Mouse (Mus musculus) liver, embryonic 15.5 days (tissue): Measurements from ENCODE around the gene Armc9. TPM values are rescaled to one million over a fixed set of nuclear protein-coding genes. Genes with fewer than 3 reads are reported as not detected.

Experiments
- ATAC-seq: fragments of 200-750 bp; cut with Nextera tagmentation; 2 replicates; pipeline ENCODE4 v1.8.0; 2017; ENCODE audit warnings: moderate number of reproducible peaks, mild to moderate bottlenecking, moderate library complexity; ENCODE audit not compliant: insufficient read depth
- H3K27ac ChIP-seq: fragments of 300-500 bp; sonication (generic); replicated peaks from 2 replicates; pipeline ENCODE4 v1.5.1; 2015; ENCODE audit warnings: mild to moderate bottlenecking, inconsistent platforms
- H3K27me3 ChIP-seq: fragments of 300-500 bp; sonication (generic); 2 replicates; pipeline ENCODE4 v1.6.1; 2015; ENCODE audit warnings: mild to moderate bottlenecking, inconsistent platforms
- H3K36me3 ChIP-seq: fragments of 300-500 bp; sonication (generic); replicated peaks from 2 replicates; pipeline ENCODE4 v1.6.1; 2015; ENCODE audit warnings: moderate library complexity, mild to moderate bottlenecking, inconsistent platforms
- H3K4me1 ChIP-seq: fragments of 300-500 bp; sonication (generic); replicated peaks from 2 replicates; pipeline ENCODE4 v1.6.1; 2015; ENCODE audit warnings: inconsistent platforms
- H3K4me2 ChIP-seq: fragments of 300-500 bp; sonication (generic); 2 replicates; pipeline ENCODE4 v1.6.1; 2015; ENCODE audit warnings: moderate library complexity, mild to moderate bottlenecking, inconsistent platforms
- H3K4me3 ChIP-seq: fragments of 300-500 bp; sonication (generic); replicated peaks from 2 replicates; pipeline ENCODE4 v1.5.1; 2015; ENCODE audit warnings: mild to moderate bottlenecking, inconsistent platforms
- H3K9ac ChIP-seq: fragments of 300-500 bp; sonication (generic); 2 replicates; pipeline ENCODE4 v1.6.1; 2015; ENCODE audit warnings: moderate library complexity, mild to moderate bottlenecking, inconsistent platforms
- H3K9me3 ChIP-seq: fragments of 300-500 bp; sonication (generic); replicated peaks from 2 replicates; pipeline ENCODE4 v1.6.1; 2016; ENCODE audit warnings: inconsistent platforms
- WGBS: fragments of 180-500 bp; shearing (Covaris S2); methylation state at CpG from one replicate; pipeline ENCODE4 v1.1.7; 2015; ENCODE audit warnings: mixed read lengths; ENCODE audit not compliant: insufficient replicate concordance; 5-methylcytosine and 5-hydroxymethylcytosine counted together
- polyA plus RNA-seq: library from polyadenylated mRNA; unstranded; fragments of >200 nt; fragmentation: Nextera tagmentation; extraction: Ambion mirVana; gene quantifications from 2 replicates; pipeline ENCODE4 v1.2.1, GENCODE M21; 2015

Armc9 gene
- polyA plus RNA-seq, 1 experiment from 2014 or later, result 8.9 TPM

- Histone ChIP-seq H3K9me3 (no peaks in the 10 kb centered on the region), H3K27ac (no peak overlapping the region), H3K4me1 (peaks cover 38% of the 10 kb centered on the region)
Observed at GRCm38 (mm10) chr1:86225195-86225594, 70.6 kb downstream of the Armc9 start.

DNA sequence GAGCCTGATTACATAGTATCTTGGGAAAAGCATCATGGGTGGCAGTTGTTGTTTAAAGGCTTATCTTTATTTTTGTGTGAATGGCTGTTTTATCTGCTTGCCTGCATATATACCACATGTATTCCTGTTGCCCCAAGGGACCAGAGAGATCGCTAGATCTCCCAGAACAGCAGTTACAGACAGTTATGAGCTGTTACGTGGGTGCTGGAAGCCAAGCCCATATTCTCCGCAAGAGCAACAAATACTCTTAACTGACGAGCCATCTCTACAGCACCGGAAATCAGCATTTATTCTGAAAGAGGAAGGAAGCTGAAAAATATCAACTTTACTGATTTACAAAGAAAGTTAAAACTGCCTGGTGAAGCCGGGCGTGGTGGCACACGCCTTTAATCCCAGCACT, 74.1 kb downstream of the Armc9 start:
- ATAC-seq, result peak; percentile 87
- Histone ChIP-seq H3K4me2 (no peak overlapping the region), H3K9ac (no peak overlapping the region)

More at GRCm38 (mm10) chr1:86225195-86225594, 70.6 kb downstream of the Armc9 start:
- whole genome bisulfite sequencing, result 56% methylated on average over 6 of the region's 6 CpGs
- no peak overlapping the region for H3K9ac ChIP-seq
- H3K4me2 ChIP-seq, result no peak overlapping the region
- H3K36me3 ChIP-seq, result no peaks in the 10 kb centered on the region
- ATAC-seq, result no peak
- no peak overlapping the region for H3K4me3 ChIP-seq
- no peaks in the 10 kb centered on the region for H3K27me3 ChIP-seq

GRCm38 (mm10) chr1:86229184-86229829, 74.7 kb downstream of the Armc9 start:
- Histone ChIP-seq H3K4me3 (no peak overlapping the region), H3K9ac (no peak overlapping the region), H3K4me2 (no peak overlapping the region), H3K9me3 (no peaks in the 10 kb centered on the region), H3K36me3 (no peaks in the 10 kb centered on the region), H3K27ac (peak overlapping the region; percentile 78), H3K27me3 (no peaks in the 10 kb centered on the region), H3K4me1 (peaks cover 35% of the 10 kb centered on the region)
- WGBS, result 59% methylated on average over 9 of the region's 9 CpGs
- ATAC-seq, result no peak

More for the DNA sequence above, 74.1 kb downstream of the Armc9 start:
- Histone ChIP-seq H3K4me1 (peaks cover 38% of the 10 kb centered on the region), H3K4me3 (no peak overlapping the region), H3K27me3 (no peaks in the 10 kb centered on the region), H3K36me3 (no peaks in the 10 kb centered on the region), H3K27ac (peak overlapping the region; percentile 78), H3K9me3 (no peaks in the 10 kb centered on the region)
- 15% methylated on average over 8 of the region's 8 CpGs for WGBS

DNA sequence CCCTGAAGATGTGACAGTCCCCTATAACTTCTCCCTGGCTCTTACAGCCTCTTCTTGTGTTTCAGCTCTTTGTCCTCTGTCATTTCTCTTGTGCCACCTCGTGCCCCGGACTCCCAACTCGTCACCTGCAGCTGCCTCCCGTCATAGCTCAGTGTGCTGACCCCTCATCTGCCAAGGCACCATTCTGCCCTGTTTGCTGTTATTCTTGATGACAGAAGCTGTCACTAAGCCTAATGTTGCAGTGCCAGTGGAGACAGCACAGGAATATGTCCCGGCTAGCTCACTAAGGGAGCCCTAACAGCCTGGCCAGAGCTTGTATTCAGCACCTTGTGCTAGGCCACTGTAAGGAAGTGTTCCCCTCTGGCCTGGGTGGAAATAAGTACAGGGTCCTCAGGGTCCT, 78.1 kb downstream of the Armc9 start:
- H3K4me3 ChIP-seq, result no peak overlapping the region
- H3K4me1 ChIP-seq, result peaks cover 22% of the 10 kb centered on the region
- H3K27me3 ChIP-seq, result no peaks in the 10 kb centered on the region
- H3K36me3 ChIP-seq, result no peaks in the 10 kb centered on the region
- H3K9ac ChIP-seq, result no peak overlapping the region
- ATAC-seq, result no peak
- H3K9me3 ChIP-seq, result no peaks in the 10 kb centered on the region
- no peak overlapping the region for H3K4me2 ChIP-seq
- 82% methylated on average over 5 of the region's 5 CpGs for WGBS
- H3K27ac ChIP-seq, result no peak overlapping the region

- no peak for ATAC-seq
- H3K9ac ChIP-seq, result no peak overlapping the region
- no peak overlapping the region for H3K4me2 ChIP-seq
- H3K4me1 ChIP-seq, result peaks cover 12% of the 10 kb centered on the region
- no peaks in the 10 kb centered on the region for H3K36me3 ChIP-seq
- H3K9me3 ChIP-seq, result no peaks in the 10 kb centered on the region
- H3K27me3 ChIP-seq, result no peaks in the 10 kb centered on the region
- 16% methylated on average over 4 of the region's 4 CpGs for WGBS
- no peak overlapping the region for H3K4me3 ChIP-seq
- no peak overlapping the region for H3K27ac ChIP-seq
Observed at GRCm38 (mm10) chr1:86233808-86234207, 79.2 kb downstream of the Armc9 start.

DNA sequence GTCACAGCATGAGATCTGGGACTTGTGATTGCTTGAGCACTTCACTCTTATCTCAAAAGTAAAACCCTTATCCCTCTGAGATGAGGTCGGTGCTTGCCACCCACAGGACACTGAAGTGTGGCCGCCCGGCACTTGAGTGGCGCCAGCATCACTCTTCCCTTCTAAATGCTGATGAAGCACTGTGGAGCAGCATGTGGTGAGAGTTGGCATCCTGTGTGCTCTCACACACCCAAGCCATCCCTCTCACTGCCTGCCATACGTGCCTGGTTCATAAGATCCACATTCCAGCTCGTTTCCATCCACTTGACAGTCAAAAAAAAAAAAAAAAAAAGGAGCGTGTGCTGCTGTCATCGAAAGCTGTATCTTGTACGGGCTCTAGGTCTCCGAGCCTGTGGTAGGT, 80.5 kb downstream of the Armc9 start:
- Histone ChIP-seq H3K27me3 (no peaks in the 10 kb centered on the region), H3K9ac (no peak overlapping the region), H3K4me2 (no peak overlapping the region), H3K4me1 (no peaks in the 10 kb centered on the region; the same call in 1 of the 2 replicates), H3K36me3 (no peaks in the 10 kb centered on the region), H3K27ac (no peak overlapping the region), H3K9me3 (no peaks in the 10 kb centered on the region), H3K4me3 (no peak overlapping the region)
- ATAC-seq, result no peak
- 68% methylated on average over 10 of the region's 10 CpGs for WGBS

GRCm38 (mm10) chr1:86236442-86236841, 81.9 kb downstream of the Armc9 start:
- 83% methylated on average over 10 of the region's 10 CpGs for WGBS
- no peak overlapping the region for H3K9ac ChIP-seq
- ATAC-seq, result no peak
- H3K4me3 ChIP-seq, result no peak overlapping the region
- no peak overlapping the region for H3K27ac ChIP-seq
- H3K4me2 ChIP-seq, result no peak overlapping the region
- H3K9me3 ChIP-seq, result no peaks in the 10 kb centered on the region
- no peaks in the 10 kb centered on the region for H3K27me3 ChIP-seq
- no peaks in the 10 kb centered on the region for H3K36me3 ChIP-seq
- peaks cover 11% of the 10 kb centered on the region for H3K4me1 ChIP-seq

DNA sequence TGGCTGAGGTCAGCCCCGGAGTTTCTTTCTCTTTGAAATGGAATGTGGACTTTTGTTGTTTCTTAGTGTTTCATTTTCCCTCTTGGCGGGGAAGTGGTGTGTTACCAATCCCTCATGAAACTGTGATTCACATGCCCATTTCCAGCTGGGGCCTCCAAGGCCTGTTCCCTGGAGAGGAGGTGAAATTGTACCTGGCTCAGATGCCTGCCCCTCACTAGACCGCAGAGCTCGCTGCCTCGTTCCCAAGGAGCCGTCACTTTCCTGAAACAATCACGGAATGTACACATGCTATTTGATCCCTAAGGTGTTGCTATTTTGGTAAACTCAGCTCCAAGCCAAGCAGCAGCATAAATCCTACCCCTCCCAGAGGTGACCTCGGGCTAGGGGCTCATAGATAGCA, 84.4 kb downstream of the Armc9 start:
- no peaks in the 10 kb centered on the region for H3K27me3 ChIP-seq
- 82% methylated on average over 8 of the region's 8 CpGs for WGBS
- ATAC-seq, result no peak
- no peak overlapping the region for H3K4me2 ChIP-seq
- no peaks in the 10 kb centered on the region for H3K36me3 ChIP-seq
- no peak overlapping the region for H3K4me3 ChIP-seq
- H3K9ac ChIP-seq, result no peak overlapping the region
- no peaks in the 10 kb centered on the region for H3K9me3 ChIP-seq
- no peak overlapping the region for H3K27ac ChIP-seq
- peaks cover 32% of the 10 kb centered on the region for H3K4me1 ChIP-seq

DNA sequence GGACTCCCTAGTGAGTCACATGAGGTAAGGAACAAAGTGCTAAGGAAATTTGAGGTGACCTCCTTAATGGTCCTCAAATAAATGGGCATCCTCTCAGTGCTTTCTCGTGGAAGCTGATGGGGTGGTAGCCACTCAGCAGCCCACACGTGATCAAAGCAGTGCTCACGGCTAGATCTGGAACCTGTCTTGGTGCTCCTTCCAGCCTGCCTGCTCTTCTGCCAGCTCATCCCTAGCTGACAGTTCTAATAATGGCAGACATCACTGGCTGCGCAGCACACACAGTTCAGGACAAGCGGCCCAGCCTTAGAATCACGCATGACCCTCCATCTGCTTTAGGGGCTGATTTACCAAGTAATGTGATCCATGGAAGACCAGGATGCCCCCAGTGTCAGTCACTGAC, 85.3 kb downstream of the Armc9 start:
- Histone ChIP-seq H3K4me2 (no peak overlapping the region), H3K4me1 (peaks cover 39% of the 10 kb centered on the region), H3K9ac (no peak overlapping the region), H3K36me3 (no peaks in the 10 kb centered on the region), H3K27ac (no peak overlapping the region), H3K4me3 (no peak overlapping the region), H3K9me3 (no peaks in the 10 kb centered on the region), H3K27me3 (no peaks in the 10 kb centered on the region)
- 81% methylated on average over 6 of the region's 6 CpGs for WGBS
- no peak for ATAC-seq

GRCm38 (mm10) chr1:86240959-86241358, 86.4 kb downstream of the Armc9 start:
- H3K4me1 ChIP-seq, result peaks cover 50% of the 10 kb centered on the region
- no peak overlapping the region for H3K27ac ChIP-seq
- no peak overlapping the region for H3K4me2 ChIP-seq
- ATAC-seq, result no peak
- no peaks in the 10 kb centered on the region for H3K36me3 ChIP-seq
- H3K9ac ChIP-seq, result no peak overlapping the region
- H3K9me3 ChIP-seq, result no peaks in the 10 kb centered on the region
- WGBS, result 13% methylated on average over 2 of the region's 2 CpGs
- no peaks in the 10 kb centered on the region for H3K27me3 ChIP-seq
- no peak overlapping the region for H3K4me3 ChIP-seq

DNA sequence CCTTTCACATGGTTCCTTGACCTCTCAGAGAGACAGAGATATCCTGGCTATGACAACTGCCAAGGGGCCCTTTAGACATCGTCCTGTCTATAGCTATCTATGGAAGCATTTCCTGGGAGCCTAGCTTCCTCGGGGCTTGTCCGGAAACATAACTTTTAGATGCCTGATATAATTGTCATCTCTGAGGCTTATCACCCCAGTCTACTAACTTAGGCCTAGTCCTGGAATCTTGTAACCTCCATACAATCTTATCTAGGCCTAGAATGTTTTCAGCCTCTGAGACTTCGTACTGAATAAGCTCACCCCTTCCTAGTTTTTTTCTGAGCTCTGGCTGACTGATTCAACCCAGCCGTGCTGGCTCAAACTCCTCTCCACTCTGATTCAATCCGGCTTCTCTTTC, 88.9 kb downstream of the Armc9 start:
- Histone ChIP-seq H3K4me1 (peaks cover 59% of the 10 kb centered on the region), H3K4me2 (no peak overlapping the region), H3K36me3 (no peaks in the 10 kb centered on the region), H3K4me3 (no peak overlapping the region), H3K27ac (0 out of 2 replicates have a peak overlapping the region, but pooled peaks have one; percentile 1), H3K9me3 (no peaks in the 10 kb centered on the region), H3K9ac (no peak overlapping the region), H3K27me3 (no peaks in the 10 kb centered on the region)
- no peak for ATAC-seq
- WGBS, result 40% methylated on average over 6 of the region's 6 CpGs
